Mouse (Mus musculus) MEL (cell line): ENCODE results near the gene Sepsecs. TPM values are rescaled to one million over a fixed set of nuclear protein-coding genes. Genes with fewer than 3 reads are reported as not detected.

Source experiments
- DNase-seq: peaks from one replicate; pipeline ENCODE4 v3.0.0; 2011; ENCODE audit warnings: low read depth, low spot score
- H3K27ac ChIP-seq: 2 replicates; pipeline ENCODE4 v1.5.1; 2012; ENCODE audit warnings: low read depth, mild to moderate bottlenecking, control low read depth, low read length, moderate library complexity; ENCODE audit not compliant: control insufficient read depth
- H3K27me3 ChIP-seq, 2 experiments: fragments of 150-350 bp in 1 of 2; sonication (generic) in 1 of 2; 2 replicates each; pipeline ENCODE4 v1.6.1; 2012; ENCODE audit warnings: low read length in 2 of 2, mild to moderate bottlenecking in 2 of 2, improper control_type of control experiment in 1 of 2, moderate library complexity in 1 of 2; ENCODE audit not compliant: insufficient read depth in 2 of 2, control insufficient read depth in 1 of 2
- H3K36me3 ChIP-seq, 2 experiments: 2 replicates each; pipeline ENCODE4 v1.6.1; 2012 to 2014; ENCODE audit warnings: low read length in 2 of 2, improper control_type of control experiment in 1 of 2, inconsistent platforms in 1 of 2, mild to moderate bottlenecking in 1 of 2; ENCODE audit not compliant: insufficient read depth in 2 of 2, control insufficient read depth in 1 of 2
- H3K4me1 ChIP-seq, 2 experiments: fragments of 150-350 bp in 1 of 2; sonication (generic) in 1 of 2; 2 replicates each; pipeline ENCODE4 v1.6.1; 2012; ENCODE audit warnings: low read length in 2 of 2, improper control_type of control experiment in 1 of 2, mild to moderate bottlenecking in 1 of 2; ENCODE audit not compliant: insufficient read depth in 2 of 2, control insufficient read depth in 1 of 2
- H3K4me3 ChIP-seq, 2 experiments: fragments of 150-350 bp in 1 of 2; sonication (generic) in 1 of 2; 2 replicates each; pipeline ENCODE4 v1.5.1; 2012; ENCODE audit warnings: low read depth in 2 of 2, low read length in 2 of 2, mild to moderate bottlenecking in 2 of 2, moderate library complexity in 2 of 2, control low read depth in 1 of 2, improper control_type of control experiment in 1 of 2; ENCODE audit not compliant: control insufficient read depth in 1 of 2, insufficient read depth in 1 of 2
- H3K79me2 ChIP-seq: 2 replicates; pipeline ENCODE4 v1.6.1; 2012; ENCODE audit warnings: mild to moderate bottlenecking, low read length, moderate library complexity; ENCODE audit not compliant: control insufficient read depth, poor library complexity, insufficient read depth
- H3K9ac ChIP-seq: 2 replicates; pipeline ENCODE4 v1.6.1; 2012; ENCODE audit warnings: low read depth, mild to moderate bottlenecking, control low read depth, low read length, moderate library complexity; ENCODE audit not compliant: control insufficient read depth, poor library complexity, severe bottlenecking
- H3K9me3 ChIP-seq: fragments of 150-350 bp; sonication (generic); replicated peaks from 2 replicates; pipeline ENCODE4 v1.6.1; 2012; ENCODE audit warnings: mild to moderate bottlenecking, low read length, improper control_type of control experiment, moderate library complexity; ENCODE audit not compliant: insufficient read depth
- BHLHE40 ChIP-seq: IDR thresholded peaks from 2 replicates; pipeline ENCODE4 v1.6.1; 2012; ENCODE audit warnings: low read depth, mild to moderate bottlenecking, inconsistent platforms, low read length, improper control_type of control experiment, borderline replicate concordance
- E2F4 ChIP-seq: IDR thresholded peaks from 2 replicates; pipeline ENCODE4 v1.6.1; 2011; ENCODE audit warnings: low read depth, low read length, improper control_type of control experiment, borderline replicate concordance
- GABPA ChIP-seq: IDR thresholded peaks from 2 replicates; pipeline ENCODE4 v1.6.1; 2012; ENCODE audit warnings: low read depth, mild to moderate bottlenecking, inconsistent platforms, low read length, improper control_type of control experiment, moderate library complexity
- HCFC1 ChIP-seq: IDR thresholded peaks from 2 replicates; pipeline ENCODE4 v1.6.1; 2012; ENCODE audit warnings: low read depth, mild to moderate bottlenecking, inconsistent platforms, low read length, improper control_type of control experiment, moderate library complexity
- KAT2A ChIP-seq: conservative IDR thresholded peaks from 2 replicates; pipeline ENCODE4 v1.6.1; 2012; ENCODE audit warnings: low read depth, low read length, improper control_type of control experiment, inconsistent platforms
- MAFK ChIP-seq: IDR thresholded peaks from 2 replicates; pipeline ENCODE4 v1.6.1; 2011; ENCODE audit warnings: low read depth, mild to moderate bottlenecking, low read length, improper control_type of control experiment, borderline replicate concordance
- MAX ChIP-seq: IDR thresholded peaks from 2 replicates; pipeline ENCODE4 v1.6.1; 2011; ENCODE audit warnings: low read length, improper control_type of control experiment
- MAZ ChIP-seq: IDR thresholded peaks from 2 replicates; pipeline ENCODE4 v1.6.1; 2012; ENCODE audit warnings: low read depth, mild to moderate bottlenecking, inconsistent platforms, low read length, improper control_type of control experiment
- MEF2A ChIP-seq: IDR thresholded peaks from 2 replicates; pipeline ENCODE4 v1.6.1; 2014; ENCODE audit warnings: low read depth, mild to moderate bottlenecking, inconsistent platforms, low read length, improper control_type of control experiment; ENCODE audit not compliant: poor library complexity, insufficient replicate concordance, severe bottlenecking; ENCODE audit errors: extremely low read depth
- MXI1 ChIP-seq: IDR thresholded peaks from 2 replicates; pipeline ENCODE4 v1.6.1; 2011; ENCODE audit warnings: mild to moderate bottlenecking, low read depth, low read length, improper control_type of control experiment
- MYC ChIP-seq: IDR thresholded peaks from 2 replicates; pipeline ENCODE4 v1.6.1; 2011; ENCODE audit warnings: low read depth, mild to moderate bottlenecking, low read length, improper control_type of control experiment, moderate library complexity
- NELFE ChIP-seq: IDR thresholded peaks from 2 replicates; pipeline ENCODE4 v1.6.1; 2011; ENCODE audit warnings: low read depth, low read length, improper control_type of control experiment
- POLR2AphosphoS2 ChIP-seq: IDR thresholded peaks from 2 replicates; pipeline ENCODE4 v1.6.1; 2011; ENCODE audit warnings: low read length, improper control_type of control experiment
- RAD21 ChIP-seq: IDR thresholded peaks from 2 replicates; pipeline ENCODE4 v1.6.1; 2011; ENCODE audit warnings: mild to moderate bottlenecking, low read depth, low read length, improper control_type of control experiment
- SMC3 ChIP-seq: IDR thresholded peaks from 2 replicates; pipeline ENCODE4 v1.6.1; 2011; ENCODE audit warnings: low read depth, low read length, improper control_type of control experiment
- TAL1 ChIP-seq: IDR thresholded peaks from 2 replicates; pipeline ENCODE4 v1.6.1; 2012; ENCODE audit warnings: mild to moderate bottlenecking, inconsistent platforms, low read length, moderate library complexity, mixed read lengths
- TBP ChIP-seq: IDR thresholded peaks from 2 replicates; pipeline ENCODE4 v1.8.0; 2011; ENCODE audit warnings: low read depth, low read length, improper control_type of control experiment
- USF2 ChIP-seq, 2 experiments: IDR thresholded peaks; 2 replicates each; pipeline ENCODE4 v1.6.1; 2011 to 2012; ENCODE audit warnings: improper control_type of control experiment in 2 of 2, low read length in 2 of 2, borderline replicate concordance in 1 of 2, inconsistent platforms in 1 of 2, low read depth in 1 of 2, mild to moderate bottlenecking in 1 of 2; ENCODE audit not compliant: insufficient read depth in 1 of 2
- ZMIZ1 ChIP-seq: IDR thresholded peaks from 2 replicates; pipeline ENCODE4 v1.6.1; 2012; ENCODE audit warnings: low read depth, mild to moderate bottlenecking, inconsistent platforms, low read length, improper control_type of control experiment, moderate library complexity
- ZNF384 ChIP-seq: IDR thresholded peaks from 2 replicates; pipeline ENCODE4 v1.6.1; 2012; ENCODE audit warnings: low read depth, mild to moderate bottlenecking, inconsistent platforms, low read length, improper control_type of control experiment
- polyA plus RNA-seq, 2 experiments: library from polyadenylated mRNA; stranded (reverse) in 1 of 2; unstranded in 1 of 2; fragments of >175 nt in 1 of 2; fragments of >200 nt in 1 of 2; gene quantifications; 2 replicates each; pipeline versions ENCODE4 v1.2.1 to v1.2.4; 2012; ENCODE audit warnings: low replicate concordance in 2 of 2, low read depth in 1 of 2; ENCODE audit not compliant: insufficient read length in 2 of 2, insufficient read depth in 1 of 2, missing spikeins in 1 of 2
- total RNA-seq: library from RNA; depleted of rRNA; stranded (reverse); fragments of 300-350 nt; gene quantifications from 2 replicates; pipeline ENCODE4 v1.2.3, GENCODE M21; 2012

Gene Sepsecs
- total and polyA plus RNA-seq, 3 experiments = 11.8 to 12.2 TPM; not detected in 1

GRCm38 (mm10) chr5:52611315-52611895, 58.1 kb downstream of the Sepsecs start:
- H3K9me3 ChIP-seq = no peaks in the 10 kb centered on the region
- TF ChIP-seq RAD21 (no peak), SMC3 (no peak), HCFC1 (no peak), E2F4 (no peak), TBP (no peak), MYC (no peak)
- DNase-seq = no peak

GRCm38 (mm10) chr5:52610306-52610705, 59.2 kb downstream of the Sepsecs start:
- no peaks in the 10 kb centered on the region for H3K9me3 ChIP-seq
- TF ChIP-seq POLR2AphosphoS2 (no peak), TBP (no peak), GABPA (no peak), TAL1 (no peak), NELFE (no peak), MYC (no peak), ZMIZ1 (no peak), USF2 (IDR thresholded peaks at IDR 0.05; ENCODE audit: borderline replicate concordance in 1 of 2, insufficient read depth in 1 of 2, low read depth in 1 of 2, low read length in 2 of 2) (no peak), MAX (no peak), SMC3 (no peak), HCFC1 (no peak), MAFK (no peak), MXI1 (no peak), KAT2A (no peak), BHLHE40 (no peak), MEF2A (no peak), MAZ (no peak), ZNF384 (no peak)
- no peaks in the 10 kb centered on the region for H3K4me1 ChIP-seq
- H3K36me3 ChIP-seq = no peaks in the 10 kb centered on the region
- H3K79me2 ChIP-seq = no peaks in the 10 kb centered on the region
- DNase-seq = no peak
- no peak overlapping the region for H3K27ac ChIP-seq
- H3K27me3 ChIP-seq = no peaks in the 10 kb centered on the region
- H3K9ac ChIP-seq = no peak overlapping the region
- H3K4me3 ChIP-seq = no peak overlapping the region

More at GRCm38 (mm10) chr5:52611315-52611895, 58.1 kb downstream of the Sepsecs start:
- H3K79me2 ChIP-seq = no peaks in the 10 kb centered on the region
- H3K27me3 ChIP-seq = no peaks in the 10 kb centered on the region
- no peak overlapping the region for H3K4me3 ChIP-seq
- H3K9ac ChIP-seq = no peak overlapping the region
- H3K36me3 ChIP-seq = no peaks in the 10 kb centered on the region
- H3K4me1 ChIP-seq = no peaks in the 10 kb centered on the region
- no peak overlapping the region for H3K27ac ChIP-seq
